Mouse (Mus musculus): ENCODE results near the gene Zfand6.

Gene Zfand6

GRCm38 (mm10) chr7:84594087-84594916 is 95.5 kb downstream of the Zfand6 start:
- DNase-seq (ENCODE audit: low read depth), result peak; percentile 80

GRCm38 (mm10) chr7:84591347-84591746 is 98.4 kb downstream of the Zfand6 start:
- no peak for DNase-seq (ENCODE audit: low read depth)

- DNase-seq (ENCODE audit: low read depth), result no peak
Observed at GRCm38 (mm10) chr7:84590622-84591021, 99.1 kb downstream of the Zfand6 start.

GRCm38 (mm10) chr7:84587101-84587783 is 102.5 kb downstream of the Zfand6 start:
- no peak for DNase-seq (ENCODE audit: low read depth)

- no peak for DNase-seq (ENCODE audit: low read depth)
Observed at GRCm38 (mm10) chr7:84586360-84587100, 103.2 kb downstream of the Zfand6 start.

GRCm38 (mm10) chr7:84585086-84585485 is 104.7 kb downstream of the Zfand6 start:
- DNase-seq (ENCODE audit: low read depth), result no peak

GRCm38 (mm10) chr7:84579769-84580168 is 110.0 kb downstream of the Zfand6 start:
- DNase-seq (ENCODE audit: low read depth), result no peak

GRCm38 (mm10) chr7:84578841-84579240 is 110.9 kb downstream of the Zfand6 start:
- DNase-seq (ENCODE audit: low read depth), result no peak

GRCm38 (mm10) chr7:84577034-84577433 is 112.7 kb downstream of the Zfand6 start:
- no peak for DNase-seq (ENCODE audit: low read depth)

GRCm38 (mm10) chr7:84566200-84566599 is 123.6 kb downstream of the Zfand6 start:
- no peak for DNase-seq (ENCODE audit: low read depth)

GRCm38 (mm10) chr7:84564236-84564635 is 125.5 kb downstream of the Zfand6 start:
- DNase-seq (ENCODE audit: low read depth), result no peak

All from 416B (cell line).